Mouse (Mus musculus): ENCODE data around the gene Dio1. TPM values are rescaled to one million over a fixed set of nuclear protein-coding genes. Genes with fewer than 3 reads are reported as not detected.

Dio1 gene
- not detected in 2 replicates for polyA plus RNA-seq (2015; fragmentation: Nextera tagmentation; extraction: Ambion mirVana)

DNA sequence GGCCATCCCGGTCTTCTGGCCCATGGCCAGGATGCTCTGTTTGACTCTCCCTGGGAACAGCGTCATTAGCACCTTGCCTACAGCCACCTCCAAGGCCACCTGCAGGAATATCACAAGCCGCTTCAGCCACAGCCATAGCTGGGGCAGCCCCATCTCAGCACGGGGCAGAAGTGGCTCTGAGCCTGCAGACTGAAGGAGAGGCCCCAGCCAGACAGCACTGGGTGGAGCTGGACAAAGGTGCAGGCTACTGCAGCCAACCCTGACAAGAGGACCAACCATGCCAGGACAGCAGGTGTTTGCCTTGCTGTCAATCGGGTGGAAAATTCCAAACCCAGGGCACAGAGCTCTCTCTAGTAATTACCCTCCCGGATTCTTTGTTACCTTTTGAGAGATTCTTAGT is at the start of gene Dio1:
Dio1 (minus strand) TSS at position 204 of the 400 bp plus-strand sequence.

GRCm38 (mm10) chr4:107313690-107314478 is 6.9 kb upstream of the Dio1 start, which contains the start of gene Yipf1:
TSS of gene Yipf1 (plus strand) at chr4:107314363.

DNA sequence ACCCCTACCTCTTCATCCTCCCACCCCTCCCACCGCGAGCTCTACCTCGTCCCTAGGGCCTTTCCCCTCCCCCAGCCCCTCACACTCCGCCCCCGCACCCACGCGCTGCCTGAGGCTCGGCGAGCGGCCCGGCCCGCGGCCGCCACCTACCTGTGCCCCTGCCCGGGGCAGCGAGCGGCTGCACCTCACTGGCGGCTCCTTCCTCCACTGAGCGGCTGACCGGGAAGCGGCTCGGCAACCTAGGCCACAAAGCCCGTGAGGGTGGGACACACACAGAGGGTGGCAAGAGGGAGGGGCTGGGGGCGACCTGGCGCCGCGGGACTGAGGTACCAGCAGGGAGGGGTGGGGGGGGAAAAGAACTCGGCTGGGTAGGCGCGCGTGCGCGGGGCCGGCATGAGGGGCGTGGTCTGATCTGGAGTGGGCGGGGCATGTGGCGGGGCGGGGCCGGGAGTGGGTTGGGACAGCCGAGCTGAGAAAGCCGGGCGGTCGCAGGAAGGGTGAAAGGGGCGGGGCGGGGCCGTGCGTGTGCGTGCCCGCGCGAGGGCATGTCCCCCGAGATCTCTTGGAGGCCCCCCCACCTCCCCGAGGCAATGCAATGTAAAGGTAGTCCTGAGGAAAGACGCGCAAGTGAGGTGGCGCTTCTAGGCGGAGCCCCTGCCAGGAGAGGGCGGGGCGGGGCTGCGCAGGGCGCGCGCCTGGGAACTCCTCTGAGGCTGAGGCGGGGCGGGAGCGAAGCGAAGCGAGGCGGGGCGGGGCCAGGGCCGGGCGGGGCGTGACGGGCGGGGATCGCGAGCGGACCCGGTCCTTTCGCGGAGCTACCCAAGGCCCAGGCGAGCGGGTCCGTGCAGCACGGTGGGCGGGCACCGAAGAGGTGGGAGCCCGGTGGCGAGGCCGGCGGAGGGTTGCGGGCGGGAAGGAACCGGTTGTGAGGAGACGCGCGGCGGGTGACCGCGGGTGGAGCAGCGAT is 53.6 kb downstream of the Dio1 start, which contains the start of the genes Lrrc42 and Hspb11:
Lrrc42 (minus strand) TSS at position 408 of the 967 bp plus-strand sequence.
Hspb11 (plus strand) TSS at position 469 of the 967 bp plus-strand sequence.

Other genes starting within 250 kb of the Dio1 start
- 46.6 and 50.0 TPM in 2 replicates for gene Mrpl37, start 240.3 kb downstream of the Dio1 start, polyA plus RNA-seq (2015; fragmentation: Nextera tagmentation; extraction: Ambion mirVana)
- gene Cyb5rl, start 240.2 kb downstream of the Dio1 start, polyA plus RNA-seq (2015; fragmentation: Nextera tagmentation; extraction: Ambion mirVana): 1.6 and 2.6 TPM in 2 replicates
- not detected in 2 replicates for gene Cdcp2, start 210.3 kb downstream of the Dio1 start, polyA plus RNA-seq (2015; fragmentation: Nextera tagmentation; extraction: Ambion mirVana)
- 206 and 236 TPM in 2 replicates for gene Tmem59, start 128.8 kb downstream of the Dio1 start, polyA plus RNA-seq (2015; fragmentation: Nextera tagmentation; extraction: Ambion mirVana)
- 25.7 and 28.1 TPM in 2 replicates for gene Tceanc2, start 128.1 kb downstream of the Dio1 start, polyA plus RNA-seq (2015; fragmentation: Nextera tagmentation; extraction: Ambion mirVana)
- gene Ldlrad1, start 98.0 kb downstream of the Dio1 start, polyA plus RNA-seq (2015; fragmentation: Nextera tagmentation; extraction: Ambion mirVana): not detected in 2 replicates
- gene Lrrc42, start 53.6 kb downstream of the Dio1 start, polyA plus RNA-seq (2015; fragmentation: Nextera tagmentation; extraction: Ambion mirVana): 18.6 and 19.7 TPM in 2 replicates
- 14.6 and 16.7 TPM in 2 replicates for gene Hspb11, start 53.6 kb downstream of the Dio1 start, polyA plus RNA-seq (2015; fragmentation: Nextera tagmentation; extraction: Ambion mirVana)
- gene Yipf1, start 7.2 kb upstream of the Dio1 start, polyA plus RNA-seq (2015; fragmentation: Nextera tagmentation; extraction: Ambion mirVana): 39.6 and 42.4 TPM in 2 replicates
- 14.4 and 15.8 TPM in 2 replicates for gene Ndc1, start 60.6 kb upstream of the Dio1 start, polyA plus RNA-seq (2015; fragmentation: Nextera tagmentation; extraction: Ambion mirVana)
- 0.16 and 0.35 TPM in 2 replicates for gene Glis1, start 127.4 kb upstream of the Dio1 start, polyA plus RNA-seq (2015; fragmentation: Nextera tagmentation; extraction: Ambion mirVana)

Data from spleen, postnatal 0 days (tissue).